Mouse (Mus musculus): ENCODE results near the gene Tas2r102. TPM values are rescaled to one million over a fixed set of nuclear protein-coding genes. Genes with fewer than 3 reads are reported as not detected.

Gene Tas2r102
- not detected in 2 replicates for polyA plus RNA-seq (2015; fragmentation: Nextera tagmentation; extraction: Ambion mirVana)

DNA sequence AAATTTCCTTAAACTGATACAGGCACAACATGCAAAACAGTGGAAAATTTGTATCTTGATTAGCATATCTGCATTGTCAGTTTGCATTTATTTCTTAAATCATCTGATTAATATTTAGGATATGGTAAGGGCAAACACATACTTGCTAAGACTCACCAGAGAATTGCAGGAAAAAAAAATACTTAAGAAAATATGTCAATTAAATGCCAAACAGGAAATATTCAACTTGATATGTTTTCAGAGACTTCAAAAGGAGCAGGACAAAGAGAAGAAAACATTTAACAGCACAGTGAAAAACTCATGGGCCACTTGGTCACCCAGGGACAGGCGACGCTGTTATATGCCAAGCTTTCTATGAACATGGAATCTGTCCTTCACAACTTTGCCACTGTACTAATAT is at the start of gene Tas2r102:
Gene Tas2r102 (plus strand): TSS at position 301 of the 400 bp plus-strand sequence.
- H3K4me3 ChIP-seq (ENCODE audit: low read depth, low read length), result no peak within 1 kb of the TSS

DNA sequence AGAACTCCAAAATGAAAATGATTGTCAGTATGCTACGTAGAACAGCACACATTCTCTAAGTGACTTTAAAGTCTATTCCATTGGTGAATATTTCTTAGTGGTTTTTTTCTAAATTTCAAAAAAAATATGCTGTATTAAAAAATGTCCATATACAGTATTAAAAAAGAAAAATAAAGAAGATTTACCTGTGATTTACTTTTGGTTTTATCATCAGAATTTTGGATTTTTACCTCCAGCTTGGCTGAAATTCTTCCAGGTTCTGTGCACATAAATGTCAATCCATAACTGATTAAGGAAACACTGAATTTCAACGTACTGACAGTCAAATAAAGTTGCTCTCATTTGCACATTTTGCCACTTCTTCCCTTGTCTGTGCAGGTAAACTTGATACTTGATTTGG is 24.0 kb upstream of the Tas2r102 start, which contains the start of gene Tas2r115:
Gene Tas2r115 (minus strand): TSS at position 101 of the 400 bp plus-strand sequence.
- Histone ChIP-seq H3K9ac (ENCODE audit: low read depth, low read length) (no peak within 1 kb of the TSS), H3K27me3 (ENCODE audit: control insufficient read depth, insufficient read depth, low read depth, low read length) (no peaks in the 10 kb centered on the region), H3K4me1 (ENCODE audit: control insufficient read depth, low read depth, low read length) (no peaks in the 10 kb centered on the region), H3K36me3 (ENCODE audit: control insufficient read depth, insufficient read depth) (no peaks in the 10 kb centered on the region), H3K4me3 (ENCODE audit: low read depth, low read length) (no peak within 1 kb of the TSS), H3K4me2 (ENCODE audit: low read depth, low read length) (no peak within 1 kb of the TSS), H3K9me3 (replicated peaks; ENCODE audit: control insufficient read depth, low read length) (no peaks in the 10 kb centered on the region), H3K27ac (ENCODE audit: low read length) (no peak within 1 kb of the TSS)
- WGBS (ENCODE audit: insufficient replicate concordance), result 57% methylated on average over 2 of the region's 2 CpGs
- no peak for ATAC-seq (ENCODE audit: low read depth)

More for the DNA sequence above, at the start of gene Tas2r102:
- no peak within 1 kb of the TSS for H3K27ac ChIP-seq (ENCODE audit: low read length)
- no peaks in the 10 kb centered on the region for H3K36me3 ChIP-seq (ENCODE audit: control insufficient read depth, insufficient read depth)
- H3K9ac ChIP-seq (ENCODE audit: low read depth, low read length), result no peak within 1 kb of the TSS
- H3K4me2 ChIP-seq (ENCODE audit: low read depth, low read length), result no peak within 1 kb of the TSS
- ATAC-seq (ENCODE audit: low read depth), result no peak
- H3K27me3 ChIP-seq (ENCODE audit: control insufficient read depth, insufficient read depth, low read depth, low read length), result no peaks in the 10 kb centered on the region
- H3K4me1 ChIP-seq (ENCODE audit: control insufficient read depth, low read depth, low read length), result no peaks in the 10 kb centered on the region
- H3K9me3 ChIP-seq (replicated peaks; ENCODE audit: control insufficient read depth, low read length), result no peaks in the 10 kb centered on the region
- WGBS (ENCODE audit: insufficient replicate concordance), result 90% methylated on average over 2 of the region's 2 CpGs

DNA sequence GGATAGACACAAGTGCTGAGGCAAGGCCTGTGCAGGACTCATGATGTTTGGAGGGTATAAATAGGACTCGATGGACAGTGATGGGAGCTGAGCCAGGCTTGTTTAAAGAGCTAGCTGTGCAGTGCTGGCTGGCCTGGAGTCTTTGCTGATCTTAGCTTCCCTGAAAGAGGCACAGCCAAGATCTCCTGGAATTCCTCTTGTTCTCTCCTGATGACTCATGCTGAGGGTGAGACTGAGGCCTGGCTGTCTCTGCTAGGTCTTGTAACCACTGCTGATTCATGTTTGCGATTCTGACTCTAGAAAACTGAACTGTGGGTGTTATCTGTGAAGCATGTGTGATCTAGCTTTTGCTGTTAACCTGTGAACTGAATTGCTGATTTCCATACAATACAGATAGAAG is 11.7 kb upstream of the Tas2r102 start:
- H3K4me2 ChIP-seq (ENCODE audit: low read depth, low read length), result no peak overlapping the region

DNA sequence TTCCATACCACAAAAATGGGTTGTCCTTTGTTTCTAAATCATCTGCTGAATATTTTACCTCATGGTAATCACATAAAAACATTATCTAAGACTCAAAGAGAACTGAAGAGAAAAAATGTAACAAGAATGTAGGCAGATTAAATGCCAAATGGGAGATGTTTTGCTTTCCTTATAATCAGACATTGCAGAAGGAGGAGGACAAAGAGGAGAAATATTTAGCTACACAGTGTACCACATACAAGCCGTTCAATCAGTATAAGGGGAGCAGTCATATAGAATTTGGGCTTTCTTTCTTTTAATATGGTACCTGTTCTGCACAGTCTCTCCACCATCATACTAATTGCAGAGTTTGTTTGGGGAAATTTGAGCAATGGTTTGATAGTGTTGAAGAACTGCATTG is 7.5 kb upstream of the Tas2r102 start, which contains the start of gene Tas2r124:
Gene Tas2r124 (plus strand): TSS at position 301 of the 400 bp plus-strand sequence.
- Histone ChIP-seq H3K27me3 (ENCODE audit: control insufficient read depth, insufficient read depth, low read depth, low read length) (no peaks in the 10 kb centered on the region), H3K4me1 (ENCODE audit: control insufficient read depth, low read depth, low read length) (no peaks in the 10 kb centered on the region), H3K4me2 (ENCODE audit: low read depth, low read length) (no peak within 1 kb of the TSS), H3K9me3 (replicated peaks; ENCODE audit: control insufficient read depth, low read length) (no peaks in the 10 kb centered on the region), H3K9ac (ENCODE audit: low read depth, low read length) (no peak within 1 kb of the TSS), H3K4me3 (ENCODE audit: low read depth, low read length) (no peak within 1 kb of the TSS), H3K36me3 (ENCODE audit: control insufficient read depth, insufficient read depth) (no peaks in the 10 kb centered on the region), H3K27ac (ENCODE audit: low read length) (no peak within 1 kb of the TSS)
- ATAC-seq (ENCODE audit: low read depth), result no peak
- 40% methylated on average over 1 of the region's 1 CpGs for WGBS (ENCODE audit: insufficient replicate concordance)

More for the DNA sequence above, 11.7 kb upstream of the Tas2r102 start:
- no peaks in the 10 kb centered on the region for H3K9me3 ChIP-seq (replicated peaks; ENCODE audit: control insufficient read depth, low read length)
- no peak overlapping the region for H3K27ac ChIP-seq (ENCODE audit: low read length)
- no peaks in the 10 kb centered on the region for H3K36me3 ChIP-seq (ENCODE audit: control insufficient read depth, insufficient read depth)
- no peaks in the 10 kb centered on the region for H3K4me1 ChIP-seq (ENCODE audit: control insufficient read depth, low read depth, low read length)
- H3K27me3 ChIP-seq (ENCODE audit: control insufficient read depth, insufficient read depth, low read depth, low read length), result no peaks in the 10 kb centered on the region
- 67% methylated on average over 2 of the region's 2 CpGs for WGBS (ENCODE audit: insufficient replicate concordance)
- no peak for ATAC-seq (ENCODE audit: low read depth)
- no peak overlapping the region for H3K4me3 ChIP-seq (ENCODE audit: low read depth, low read length)
- no peak overlapping the region for H3K9ac ChIP-seq (ENCODE audit: low read depth, low read length)

DNA sequence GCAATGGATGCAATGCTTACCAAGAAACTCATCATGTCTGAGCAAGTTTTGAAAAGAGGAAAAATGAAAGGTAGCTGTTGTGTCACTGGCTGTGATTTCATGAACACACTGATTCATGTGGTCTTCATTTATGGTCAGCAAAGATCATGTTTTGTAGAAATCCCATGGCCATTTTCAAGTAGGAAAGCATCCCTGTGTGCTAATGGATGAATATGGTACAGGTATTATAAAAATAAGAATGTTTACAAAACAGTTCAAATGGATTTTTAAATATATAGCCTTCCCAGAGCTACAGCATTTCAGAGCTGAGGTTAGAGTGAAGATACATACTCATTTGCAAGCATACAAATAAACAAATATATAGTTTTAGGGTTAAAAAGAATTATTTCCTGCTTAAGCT is 16.1 kb downstream of the Tas2r102 start, which contains the start of gene Tas2r136:
Gene Tas2r136 (minus strand): TSS at position 101 of the 400 bp plus-strand sequence.
- H3K9ac ChIP-seq (ENCODE audit: low read depth, low read length), result no peak within 1 kb of the TSS
- no peak for ATAC-seq (ENCODE audit: low read depth)
- no peak within 1 kb of the TSS for H3K4me3 ChIP-seq (ENCODE audit: low read depth, low read length)
- no peak within 1 kb of the TSS for H3K27ac ChIP-seq (ENCODE audit: low read length)
- H3K36me3 ChIP-seq (ENCODE audit: control insufficient read depth, insufficient read depth), result no peaks in the 10 kb centered on the region
- H3K27me3 ChIP-seq (ENCODE audit: control insufficient read depth, insufficient read depth, low read depth, low read length), result no peaks in the 10 kb centered on the region
- H3K4me2 ChIP-seq (ENCODE audit: low read depth, low read length), result no peak within 1 kb of the TSS
- H3K9me3 ChIP-seq (replicated peaks; ENCODE audit: control insufficient read depth, low read length), result no peaks in the 10 kb centered on the region
- no peaks in the 10 kb centered on the region for H3K4me1 ChIP-seq (ENCODE audit: control insufficient read depth, low read depth, low read length)

DNA sequence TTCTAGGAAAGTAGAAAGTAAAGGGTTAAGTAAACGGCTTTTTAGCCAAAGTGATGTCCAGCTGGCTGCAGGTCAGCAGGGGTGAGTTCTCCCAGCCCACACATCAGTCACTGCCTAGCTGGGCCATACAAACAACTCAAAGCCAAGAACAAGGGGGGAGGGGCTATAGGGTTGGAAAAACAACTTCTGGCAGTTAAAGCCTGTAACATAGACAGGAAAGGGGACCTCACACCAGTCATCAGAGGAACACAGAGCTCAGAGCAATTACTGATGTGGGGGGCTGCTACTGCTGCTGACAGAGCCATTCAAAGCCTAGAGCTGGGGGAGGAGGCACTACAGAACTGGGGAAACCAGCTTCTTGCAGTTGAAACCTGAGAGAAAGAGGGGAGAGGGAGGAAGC is 33.5 kb downstream of the Tas2r102 start:
- Histone ChIP-seq H3K4me3 (ENCODE audit: low read depth, low read length) (no peak overlapping the region), H3K27me3 (ENCODE audit: control insufficient read depth, insufficient read depth, low read depth, low read length) (no peaks in the 10 kb centered on the region), H3K4me2 (ENCODE audit: low read depth, low read length) (no peak overlapping the region), H3K4me1 (ENCODE audit: control insufficient read depth, low read depth, low read length) (no peaks in the 10 kb centered on the region), H3K9ac (ENCODE audit: low read depth, low read length) (no peak overlapping the region), H3K36me3 (ENCODE audit: control insufficient read depth, insufficient read depth) (no peaks in the 10 kb centered on the region), H3K9me3 (replicated peaks; ENCODE audit: control insufficient read depth, low read length) (peaks cover 5% of the 10 kb centered on the region; the same call in 1 of the 2 replicates), H3K27ac (ENCODE audit: low read length) (no peak overlapping the region)
- 15% methylated on average over 1 of the region's 1 CpGs for WGBS (ENCODE audit: insufficient replicate concordance)
- ATAC-seq (ENCODE audit: low read depth), result no peak

DNA sequence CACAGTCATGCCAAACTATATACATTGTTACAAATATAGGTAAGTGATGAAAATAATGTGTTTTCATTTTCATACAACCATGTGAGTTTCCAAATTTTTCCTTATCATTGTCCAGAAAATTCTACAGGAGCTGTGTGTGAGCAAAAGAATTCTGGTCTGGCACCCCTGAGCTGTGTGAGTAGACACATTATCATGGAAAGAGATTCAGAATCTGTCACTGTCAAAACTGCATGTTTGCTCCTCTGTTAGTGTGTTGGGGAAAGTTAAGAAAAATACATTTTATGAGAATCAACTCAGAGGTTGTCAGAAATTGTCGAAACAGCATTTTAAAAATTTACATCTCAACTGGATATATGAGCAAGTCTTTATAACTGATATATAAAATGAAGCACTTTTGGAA is 40.6 kb downstream of the Tas2r102 start, which contains the start of gene Tas2r117:
Gene Tas2r117 (plus strand): TSS at position 301 of the 400 bp plus-strand sequence.
- no peaks in the 10 kb centered on the region for H3K27me3 ChIP-seq (ENCODE audit: control insufficient read depth, insufficient read depth, low read depth, low read length)
- H3K9ac ChIP-seq (ENCODE audit: low read depth, low read length), result no peak within 1 kb of the TSS
- H3K4me1 ChIP-seq (ENCODE audit: control insufficient read depth, low read depth, low read length), result no peaks in the 10 kb centered on the region
- H3K36me3 ChIP-seq (ENCODE audit: control insufficient read depth, insufficient read depth), result no peaks in the 10 kb centered on the region
- H3K4me3 ChIP-seq (ENCODE audit: low read depth, low read length), result no peak within 1 kb of the TSS
- no peak for ATAC-seq (ENCODE audit: low read depth)
- no peak within 1 kb of the TSS for H3K4me2 ChIP-seq (ENCODE audit: low read depth, low read length)
- 47% methylated on average over 1 of the region's 1 CpGs for WGBS (ENCODE audit: insufficient replicate concordance)
- H3K9me3 ChIP-seq (replicated peaks; ENCODE audit: control insufficient read depth, low read length), result no peaks in the 10 kb centered on the region
- H3K27ac ChIP-seq (ENCODE audit: low read length), result no peak within 1 kb of the TSS

Other genes with a start within 250 kb of the Tas2r102 start
- not detected in 2 replicates for gene Prh1, start 192.3 kb upstream of the Tas2r102 start, polyA plus RNA-seq (2015; fragmentation: Nextera tagmentation; extraction: Ambion mirVana)
- not detected in 2 replicates for gene Prp2, start 166.2 kb upstream of the Tas2r102 start, polyA plus RNA-seq (2015; fragmentation: Nextera tagmentation; extraction: Ambion mirVana)
- gene A630073D07Rik, start 110.6 kb upstream of the Tas2r102 start, polyA plus RNA-seq (2015; fragmentation: Nextera tagmentation; extraction: Ambion mirVana), result not detected in 2 replicates
- not detected in 2 replicates for gene Tas2r120, start 105.2 kb upstream of the Tas2r102 start, polyA plus RNA-seq (2015; fragmentation: Nextera tagmentation; extraction: Ambion mirVana)
- not detected in 2 replicates for gene Tas2r121, start 61.1 kb upstream of the Tas2r102 start, polyA plus RNA-seq (2015; fragmentation: Nextera tagmentation; extraction: Ambion mirVana)
- not detected in 2 replicates for gene Tas2r122, start 50.2 kb upstream of the Tas2r102 start, polyA plus RNA-seq (2015; fragmentation: Nextera tagmentation; extraction: Ambion mirVana)
- gene Tas2r115, start 24.1 kb upstream of the Tas2r102 start, polyA plus RNA-seq (2015; fragmentation: Nextera tagmentation; extraction: Ambion mirVana), result not detected in 2 replicates
- gene Tas2r124, start 7.4 kb upstream of the Tas2r102 start, polyA plus RNA-seq (2015; fragmentation: Nextera tagmentation; extraction: Ambion mirVana), result not detected in 2 replicates
- not detected in 2 replicates for gene Tas2r136, start 16.0 kb downstream of the Tas2r102 start, polyA plus RNA-seq (2015; fragmentation: Nextera tagmentation; extraction: Ambion mirVana)
- gene Tas2r117, start 40.7 kb downstream of the Tas2r102 start, polyA plus RNA-seq (2015; fragmentation: Nextera tagmentation; extraction: Ambion mirVana), result not detected in 2 replicates
- not detected in 2 replicates for gene Tas2r123, start 85.0 kb downstream of the Tas2r102 start, polyA plus RNA-seq (2015; fragmentation: Nextera tagmentation; extraction: Ambion mirVana)
- not detected in 2 replicates for gene Tas2r116, start 93.3 kb downstream of the Tas2r102 start, polyA plus RNA-seq (2015; fragmentation: Nextera tagmentation; extraction: Ambion mirVana)
- gene Tas2r110, start 105.9 kb downstream of the Tas2r102 start, polyA plus RNA-seq (2015; fragmentation: Nextera tagmentation; extraction: Ambion mirVana), result not detected in 2 replicates
- gene Tas2r113, start 130.9 kb downstream of the Tas2r102 start, polyA plus RNA-seq (2015; fragmentation: Nextera tagmentation; extraction: Ambion mirVana), result not detected in 2 replicates
- not detected in 2 replicates for gene Tas2r125, start 147.5 kb downstream of the Tas2r102 start, polyA plus RNA-seq (2015; fragmentation: Nextera tagmentation; extraction: Ambion mirVana)
- not detected in 2 replicates for gene Tas2r129, start 189.0 kb downstream of the Tas2r102 start, polyA plus RNA-seq (2015; fragmentation: Nextera tagmentation; extraction: Ambion mirVana)
- not detected in 2 replicates for gene Tas2r131, start 195.8 kb downstream of the Tas2r102 start, polyA plus RNA-seq (2015; fragmentation: Nextera tagmentation; extraction: Ambion mirVana)
- not detected in 2 replicates for gene Tas2r109, start 218.8 kb downstream of the Tas2r102 start, polyA plus RNA-seq (2015; fragmentation: Nextera tagmentation; extraction: Ambion mirVana)